Mouse (Mus musculus) bone marrow, adult 2 months (tissue): ENCODE measurements around the gene Apopt1.

Experiments used
- CTCF ChIP-seq: fragments of 200-500 bp; IDR thresholded peaks from 2 replicates; pipeline ENCODE4 v1.5.1; 2011; ENCODE audit warnings: low read length, control low read depth; ENCODE audit not compliant: control insufficient read depth, insufficient read depth
- POLR2A ChIP-seq: fragments of 200-500 bp; IDR thresholded peaks from 2 replicates; pipeline ENCODE4 v1.6.1; 2011; ENCODE audit warnings: low read depth, mild to moderate bottlenecking, control low read depth, low read length, borderline replicate concordance; ENCODE audit not compliant: control insufficient read depth

- TF ChIP-seq POLR2A, result peak; percentile 71; the same call in 1 of the 2 replicates
- no peak for TF ChIP-seq CTCF
These were observed 35.0 kb upstream of the Apopt1 start, which contains the start of gene Trmt61a for GRCm38 (mm10) chr12:111677882-111678669.
